Mouse (Mus musculus) limb, embryonic 14.5 days (tissue): ENCODE measurements around the gene Hcrt. TPM values are rescaled to one million over a fixed set of nuclear protein-coding genes. Genes with fewer than 3 reads are reported as not detected.

Experiments
- ATAC-seq: fragments of 200-750 bp; cut with Nextera tagmentation; 2 replicates; pipeline ENCODE4 v1.8.0; 2017; ENCODE audit warnings: low read depth, moderate number of reproducible peaks, moderate TSS enrichment; ENCODE audit not compliant: low FRiP score
- DNase-seq: peaks from one replicate; pipeline ENCODE4 v3.0.0-alpha.2; 2015; ENCODE audit warnings: low spot score
- H3K27ac ChIP-seq: fragments of 300-500 bp; sonication (generic); replicated peaks from 2 replicates; pipeline ENCODE4 v1.5.1; 2014; ENCODE audit warnings: low read depth, mild to moderate bottlenecking, low read length, moderate library complexity, mixed read lengths
- H3K27me3 ChIP-seq: fragments of 300-500 bp; sonication (generic); 2 replicates; pipeline ENCODE4 v1.6.1; 2014; ENCODE audit warnings: low read length, mixed read lengths; ENCODE audit not compliant: control insufficient read depth, insufficient read depth
- H3K36me3 ChIP-seq: fragments of 300-500 bp; sonication (generic); 2 replicates; pipeline ENCODE4 v1.6.1; 2014; ENCODE audit warnings: mild to moderate bottlenecking, low read length, moderate library complexity, mixed read lengths; ENCODE audit not compliant: control insufficient read depth, insufficient read depth
- H3K4me1 ChIP-seq: fragments of 300-500 bp; sonication (generic); 2 replicates; pipeline ENCODE4 v1.6.1; 2014; ENCODE audit warnings: antibody characterized with exemption, low read length, mixed read lengths; ENCODE audit not compliant: control insufficient read depth, insufficient read depth
- H3K4me2 ChIP-seq: fragments of 300-500 bp; sonication (generic); replicated peaks from 2 replicates; pipeline ENCODE4 v1.6.1; 2014; ENCODE audit warnings: low read depth, mild to moderate bottlenecking, low read length, moderate library complexity; ENCODE audit not compliant: severe bottlenecking
- H3K4me3 ChIP-seq: fragments of 300-500 bp; sonication (generic); replicated peaks from 2 replicates; pipeline ENCODE4 v1.5.1; 2014; ENCODE audit warnings: low read length
- H3K9ac ChIP-seq: fragments of 300-500 bp; sonication (generic); 2 replicates; pipeline ENCODE4 v1.6.1; 2014; ENCODE audit warnings: mild to moderate bottlenecking, low read depth, low read length, moderate library complexity; ENCODE audit not compliant: severe bottlenecking
- H3K9me3 ChIP-seq: fragments of 300-500 bp; sonication (generic); 2 replicates; pipeline ENCODE4 v1.6.1; 2016; ENCODE audit warnings: low read length; ENCODE audit not compliant: control insufficient read depth
- POLR2A ChIP-seq: fragments of 200-500 bp; IDR thresholded peaks from 2 replicates; pipeline ENCODE4 v1.8.0; 2012; ENCODE audit warnings: inconsistent platforms, mild to moderate bottlenecking, moderate library complexity, borderline replicate concordance; ENCODE audit not compliant: insufficient read depth, insufficient read length; ENCODE audit errors: extremely low read depth
- WGBS: fragments of 180-500 bp; shearing (Covaris S2); extraction: QIAGEN DNeasy Blood & Tissue Kit; methylation state at CpG from one replicate; pipeline ENCODE4 v1.1.7; 2014; 5-methylcytosine and 5-hydroxymethylcytosine counted together
- polyA plus RNA-seq, 2 experiments: library from polyadenylated mRNA; depleted of rRNA in 1 of 2; stranded (reverse) in 1 of 2; unstranded in 1 of 2; fragments of >200 nt; fragmentation: Nextera tagmentation in 1 of 2; extraction: Ambion mirVana in 1 of 2; gene quantifications; 2 replicates each; pipeline versions ENCODE4 v1.2.1 to v1.2.3; 2012 to 2014

Hcrt gene
- polyA plus RNA-seq, 2 experiments = not detected

- Histone ChIP-seq H3K9me3 (no peaks in the 10 kb centered on the region), H3K27me3 (no peaks in the 10 kb centered on the region), H3K27ac (peak within 1 kb of the TSS; percentile 59; the same call in 1 of the 2 replicates), H3K4me2 (peak within 1 kb of the TSS; percentile 72), H3K36me3 (peaks cover 56% of the 10 kb centered on the region), H3K9ac (peak within 1 kb of the TSS; percentile 94), H3K4me3 (peak within 1 kb of the TSS; percentile 98), H3K4me1 (peaks cover 23% of the 10 kb centered on the region)
- 2% methylated on average over 40 of the region's 48 CpGs for WGBS
- DNase-seq = peak; percentile 93
- ATAC-seq = peak; percentile 92
- TF ChIP-seq POLR2A = peak; percentile 81; the same call in 1 of the 2 replicates
Observed at GRCm38 (mm10) chr11:100711783-100712615, 50.7 kb downstream of the Hcrt start, which contains the start of gene Kat2a. Gene Kat2a, minus strand, starts transcription at chr11:100712465.

Other genes with a start within 250 kb of the Hcrt start
- gene Acly, start 234.9 kb downstream of the Hcrt start, polyA plus RNA-seq (2012; rRNA removed) = 108 and 118 TPM in 2 replicates
- gene Acly, start 234.9 kb downstream of the Hcrt start, polyA plus RNA-seq (2014; fragmentation: Nextera tagmentation; extraction: Ambion mirVana) = 156 and 159 TPM in 2 replicates
- gene Ttc25, start 217.3 kb downstream of the Hcrt start, polyA plus RNA-seq (2012; rRNA removed) = 0.42 and 0.55 TPM in 2 replicates
- 0.14 and 0.40 TPM in 2 replicates for gene Ttc25, start 217.3 kb downstream of the Hcrt start, polyA plus RNA-seq (2014; fragmentation: Nextera tagmentation; extraction: Ambion mirVana)
- 15.9 and 17.0 TPM in 2 replicates for gene Cnp, start 188.0 kb downstream of the Hcrt start, polyA plus RNA-seq (2012; rRNA removed)
- gene Cnp, start 188.0 kb downstream of the Hcrt start, polyA plus RNA-seq (2014; fragmentation: Nextera tagmentation; extraction: Ambion mirVana) = 21.3 and 26.0 TPM in 2 replicates
- gene Nkiras2, start 143.7 kb downstream of the Hcrt start, polyA plus RNA-seq (2012; rRNA removed) = 68.7 and 90.5 TPM in 2 replicates
- gene Nkiras2, start 143.7 kb downstream of the Hcrt start, polyA plus RNA-seq (2014; fragmentation: Nextera tagmentation; extraction: Ambion mirVana) = 76.4 and 82.9 TPM in 2 replicates
- gene Dnajc7, start 142.8 kb downstream of the Hcrt start, polyA plus RNA-seq (2012; rRNA removed) = 179 and 225 TPM in 2 replicates
- 73.3 and 74.1 TPM in 2 replicates for gene Dnajc7, start 142.8 kb downstream of the Hcrt start, polyA plus RNA-seq (2014; fragmentation: Nextera tagmentation; extraction: Ambion mirVana)
- gene Zfp385c, start 70.5 kb downstream of the Hcrt start, polyA plus RNA-seq (2012; rRNA removed) = 6.4 and 10.0 TPM in 2 replicates
- 0.72 and 1.5 TPM in 2 replicates for gene Zfp385c, start 70.5 kb downstream of the Hcrt start, polyA plus RNA-seq (2014; fragmentation: Nextera tagmentation; extraction: Ambion mirVana)
- gene Dhx58, start 58.7 kb downstream of the Hcrt start, polyA plus RNA-seq (2012; rRNA removed) = 3.2 and 3.9 TPM in 2 replicates
- 2.2 and 2.3 TPM in 2 replicates for gene Dhx58, start 58.7 kb downstream of the Hcrt start, polyA plus RNA-seq (2014; fragmentation: Nextera tagmentation; extraction: Ambion mirVana)
- gene Kat2a, start 50.5 kb downstream of the Hcrt start, polyA plus RNA-seq (2012; rRNA removed) = 70.8 and 78.1 TPM in 2 replicates
- 55.8 and 57.4 TPM in 2 replicates for gene Kat2a, start 50.5 kb downstream of the Hcrt start, polyA plus RNA-seq (2014; fragmentation: Nextera tagmentation; extraction: Ambion mirVana)
- gene Hspb9, start 49.1 kb downstream of the Hcrt start, polyA plus RNA-seq (2012; rRNA removed) = not detected in 2 replicates
- 0.77 TPM in 1 of 2 replicates, not detected in the other for gene Hspb9, start 49.1 kb downstream of the Hcrt start, polyA plus RNA-seq (2014; fragmentation: Nextera tagmentation; extraction: Ambion mirVana)
- 188 and 227 TPM in 2 replicates for gene Rab5c, start 24.7 kb downstream of the Hcrt start, polyA plus RNA-seq (2012; rRNA removed)
- 73.2 and 75.1 TPM in 2 replicates for gene Rab5c, start 24.7 kb downstream of the Hcrt start, polyA plus RNA-seq (2014; fragmentation: Nextera tagmentation; extraction: Ambion mirVana)
- 0.09 TPM in 2 replicates for gene Kcnh4, start 3.0 kb downstream of the Hcrt start, polyA plus RNA-seq (2012; rRNA removed)
- gene Kcnh4, start 3.0 kb downstream of the Hcrt start, polyA plus RNA-seq (2014; fragmentation: Nextera tagmentation; extraction: Ambion mirVana) = not detected in 2 replicates
- gene Ghdc, start 8.0 kb upstream of the Hcrt start, polyA plus RNA-seq (2012; rRNA removed) = 12.1 and 14.0 TPM in 2 replicates
- 3.7 and 5.7 TPM in 2 replicates for gene Ghdc, start 8.0 kb upstream of the Hcrt start, polyA plus RNA-seq (2014; fragmentation: Nextera tagmentation; extraction: Ambion mirVana)
- gene Stat5b, start 87.8 kb upstream of the Hcrt start, polyA plus RNA-seq (2012; rRNA removed) = 24.4 and 27.0 TPM in 2 replicates
- 21.9 and 22.1 TPM in 2 replicates for gene Stat5b, start 87.8 kb upstream of the Hcrt start, polyA plus RNA-seq (2014; fragmentation: Nextera tagmentation; extraction: Ambion mirVana)
- gene Stat5a, start 96.4 kb upstream of the Hcrt start, polyA plus RNA-seq (2012; rRNA removed) = 8.0 and 11.3 TPM in 2 replicates
- 5.3 and 7.8 TPM in 2 replicates for gene Stat5a, start 96.4 kb upstream of the Hcrt start, polyA plus RNA-seq (2014; fragmentation: Nextera tagmentation; extraction: Ambion mirVana)
- gene Stat3, start 176.6 kb upstream of the Hcrt start, polyA plus RNA-seq (2012; rRNA removed) = 56.1 and 66.2 TPM in 2 replicates
- 63.0 and 65.9 TPM in 2 replicates for gene Stat3, start 176.6 kb upstream of the Hcrt start, polyA plus RNA-seq (2014; fragmentation: Nextera tagmentation; extraction: Ambion mirVana)
- gene Cavin1, start 208.0 kb upstream of the Hcrt start, polyA plus RNA-seq (2012; rRNA removed) = 81.3 and 96.8 TPM in 2 replicates
- 128 and 135 TPM in 2 replicates for gene Cavin1, start 208.0 kb upstream of the Hcrt start, polyA plus RNA-seq (2014; fragmentation: Nextera tagmentation; extraction: Ambion mirVana)
- 60.9 and 72.8 TPM in 2 replicates for gene Atp6v0a1, start 246.5 kb upstream of the Hcrt start, polyA plus RNA-seq (2012; rRNA removed)
- gene Atp6v0a1, start 246.5 kb upstream of the Hcrt start, polyA plus RNA-seq (2014; fragmentation: Nextera tagmentation; extraction: Ambion mirVana) = 31.8 and 32.7 TPM in 2 replicates